Mouse (Mus musculus) right cerebral cortex, adult 2 months (tissue): Measurements from ENCODE around the gene Cblc.

Experiments
- DNase-seq, 2 experiments: peaks; one replicate each; pipeline ENCODE4 v3.0.0; 2021 to 2022; ENCODE audit warnings: low spot score in 2 of 2

Gene Cblc

GRCm38 (mm10) chr7:19796697-19797588 lies at the start of gene Cblc:
Gene Cblc, minus strand, starts transcription at chr7:19796809.
- peak; percentile 40 to 44 for DNase-seq

GRCm38 (mm10) chr7:19844521-19845171 lies 48.0 kb upstream of the Cblc start:
- DNase-seq, result no peak

GRCm38 (mm10) chr7:19843561-19843960 lies 47.0 kb upstream of the Cblc start:
- DNase-seq, result peak; percentile 55 to 63

GRCm38 (mm10) chr7:19842885-19843504 lies 46.4 kb upstream of the Cblc start:
- no peak for DNase-seq

GRCm38 (mm10) chr7:19841686-19842413 lies 45.2 kb upstream of the Cblc start:
- no peak for DNase-seq

- DNase-seq, result no peak
These were observed 44.3 kb upstream of the Cblc start for GRCm38 (mm10) chr7:19840936-19841335.

- no peak for DNase-seq
These were observed 43.8 kb upstream of the Cblc start for GRCm38 (mm10) chr7:19840371-19840770.

GRCm38 (mm10) chr7:19836843-19837242 lies 40.2 kb upstream of the Cblc start:
- no peak for DNase-seq

GRCm38 (mm10) chr7:19834055-19834454 lies 37.4 kb upstream of the Cblc start:
- no peak for DNase-seq

GRCm38 (mm10) chr7:19831837-19832236 lies 35.2 kb upstream of the Cblc start:
- DNase-seq, result no peak

- no peak for DNase-seq
These were observed 34.1 kb upstream of the Cblc start for GRCm38 (mm10) chr7:19830682-19831156.

GRCm38 (mm10) chr7:19829694-19830093 lies 33.1 kb upstream of the Cblc start:
- no peak for DNase-seq

- DNase-seq, result no peak
These were observed 30.1 kb upstream of the Cblc start for GRCm38 (mm10) chr7:19826756-19827155.

- no peak for DNase-seq
These were observed 27.8 kb upstream of the Cblc start for GRCm38 (mm10) chr7:19824182-19824973.

- DNase-seq, result no peak
These were observed 26.9 kb upstream of the Cblc start for GRCm38 (mm10) chr7:19823256-19824181.

- DNase-seq, result no peak
These were observed 26.0 kb upstream of the Cblc start, which contains the start of gene Bcl3 for GRCm38 (mm10) chr7:19822604-19823058. Gene Bcl3, minus strand, starts transcription at chr7:19822770.

- DNase-seq, result no peak
These were observed 25.6 kb upstream of the Cblc start for GRCm38 (mm10) chr7:19822193-19822592.

- no peak for DNase-seq
These were observed 25.0 kb upstream of the Cblc start for GRCm38 (mm10) chr7:19821633-19822032.

GRCm38 (mm10) chr7:19820347-19821048 lies 23.9 kb upstream of the Cblc start:
- DNase-seq, result no peak
